Mouse (Mus musculus): Measurements from ENCODE around the gene Slc25a33.

- TF ChIP-seq CTCF (IDR thresholded peaks at IDR 0.05; ENCODE audit: insufficient read depth, low read depth, low read length), result no peak
- TF ChIP-seq POLR2A (IDR thresholded peaks at IDR 0.05; ENCODE audit: insufficient read depth, low read depth, low read length), result no peak
These were observed 28.2 kb upstream of the Slc25a33 start for GRCm38 (mm10) chr4:149802269-149802668.
